Mouse (Mus musculus): Measurements from ENCODE around the gene Aktip. TPM values are rescaled to one million over a fixed set of nuclear protein-coding genes. Genes with fewer than 3 reads are reported as not detected.

The Aktip gene
- polyA plus RNA-seq, 1 experiment from 2014 or later: 96.4 TPM

DNA sequence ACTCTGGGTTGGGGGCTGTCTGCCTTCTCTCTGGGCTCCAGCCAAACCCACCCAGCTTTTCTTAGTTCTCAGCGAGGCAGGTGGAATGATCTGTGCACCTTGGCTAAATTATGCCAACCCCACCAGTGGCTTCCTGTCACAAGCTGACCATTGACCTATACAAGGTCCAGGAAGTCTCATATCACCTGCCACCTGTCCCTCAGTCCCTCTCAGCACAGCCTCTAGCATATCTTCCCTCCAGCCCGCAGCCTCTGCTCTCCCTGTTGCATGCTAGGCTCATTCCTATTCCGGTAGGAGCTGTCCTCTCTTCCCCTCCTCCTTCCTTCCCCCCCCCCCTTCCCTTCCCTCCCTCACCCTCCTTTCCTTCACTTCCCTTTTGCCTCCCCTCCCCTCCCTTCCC, 50.5 kb downstream of the Aktip start:
- Histone ChIP-seq H3K9ac (ENCODE audit: low read length) (no peak overlapping the region), H3K27me3 (ENCODE audit: control insufficient read depth, insufficient read depth, low read length) (no peaks in the 10 kb centered on the region), H3K4me2 (no peak overlapping the region), H3K27ac (ENCODE audit: low read depth, low read length) (no peak overlapping the region), H3K9me3 (ENCODE audit: control insufficient read depth, low read length) (no peaks in the 10 kb centered on the region), H3K36me3 (ENCODE audit: control insufficient read depth, insufficient read depth, low read length) (no peaks in the 10 kb centered on the region), H3K4me3 (ENCODE audit: low read depth, low read length) (no peak overlapping the region), H3K4me1 (ENCODE audit: control insufficient read depth, insufficient read depth, low read length) (no peaks in the 10 kb centered on the region)
- DNase-seq (ENCODE audit: low spot score, missing footprints) (no peak), ATAC-seq (ENCODE audit: low FRiP score) (no peak)
- 71% methylated on average over 3 of the region's 3 CpGs for WGBS

DNA sequence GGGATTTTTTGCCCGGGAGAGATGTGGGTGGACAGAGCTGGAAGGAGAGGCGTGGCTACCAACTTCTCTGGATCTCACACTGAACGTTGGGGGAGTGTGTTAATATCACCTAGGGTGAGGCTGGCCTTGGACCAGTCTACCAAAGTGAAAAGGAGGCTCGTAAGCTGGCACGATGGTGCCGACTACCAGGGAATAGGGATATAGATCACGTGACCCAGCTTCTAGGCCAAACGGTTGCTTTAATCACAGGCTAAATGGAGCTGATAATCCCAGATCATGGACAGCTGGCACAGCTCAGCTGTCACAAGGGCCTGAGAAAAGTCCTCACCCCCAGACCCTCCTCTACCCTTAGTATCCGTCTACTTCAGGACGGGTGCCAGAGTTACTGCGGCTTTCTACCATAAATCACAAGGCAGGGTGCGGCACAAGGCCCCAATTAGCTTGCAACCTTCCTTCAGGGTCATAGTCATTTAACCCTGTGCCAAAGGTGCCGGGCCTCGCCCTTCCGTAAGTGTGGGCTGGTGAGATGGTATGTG, 51.1 kb downstream of the Aktip start:
- no peak overlapping the region for H3K4me3 ChIP-seq (ENCODE audit: low read depth, low read length)
- DNase-seq (ENCODE audit: low spot score, missing footprints): no peak
- no peak overlapping the region for H3K4me2 ChIP-seq
- WGBS: 89% methylated on average over 15 of the region's 15 CpGs
- H3K4me1 ChIP-seq (ENCODE audit: control insufficient read depth, insufficient read depth, low read length): no peaks in the 10 kb centered on the region
- H3K9me3 ChIP-seq (ENCODE audit: control insufficient read depth, low read length): no peaks in the 10 kb centered on the region
- no peak overlapping the region for H3K9ac ChIP-seq (ENCODE audit: low read length)
- no peak for ATAC-seq (ENCODE audit: low FRiP score)
- H3K27me3 ChIP-seq (ENCODE audit: control insufficient read depth, insufficient read depth, low read length): no peaks in the 10 kb centered on the region
- H3K36me3 ChIP-seq (ENCODE audit: control insufficient read depth, insufficient read depth, low read length): no peaks in the 10 kb centered on the region
- no peak overlapping the region for H3K27ac ChIP-seq (ENCODE audit: low read depth, low read length)

DNA sequence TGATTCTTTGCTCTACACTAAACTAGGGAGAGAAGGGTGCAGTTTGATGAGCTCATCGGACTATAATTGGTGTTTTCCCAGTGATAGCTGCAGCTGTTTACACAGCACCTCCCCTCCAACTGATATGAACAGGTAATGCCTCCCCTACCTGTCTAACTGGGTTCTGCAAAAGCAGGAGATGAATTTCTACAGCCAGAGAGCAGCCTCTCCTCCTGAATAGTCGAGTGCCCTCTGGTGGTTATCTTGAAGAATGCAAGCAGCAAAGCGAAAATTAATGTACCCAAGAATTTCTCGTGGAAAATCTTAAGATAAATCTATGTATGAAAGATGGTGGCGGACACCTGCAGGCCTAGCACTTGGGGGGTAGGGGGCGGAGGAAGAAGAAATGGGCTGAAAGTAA, 52.1 kb downstream of the Aktip start:
- H3K9me3 ChIP-seq (ENCODE audit: control insufficient read depth, low read length): no peaks in the 10 kb centered on the region
- no peak overlapping the region for H3K9ac ChIP-seq (ENCODE audit: low read length)
- H3K27me3 ChIP-seq (ENCODE audit: control insufficient read depth, insufficient read depth, low read length): no peaks in the 10 kb centered on the region
- H3K27ac ChIP-seq (ENCODE audit: low read depth, low read length): no peak overlapping the region
- no peak overlapping the region for H3K4me2 ChIP-seq
- WGBS: 13% methylated on average over 6 of the region's 6 CpGs
- H3K4me3 ChIP-seq (ENCODE audit: low read depth, low read length): no peak overlapping the region
- no peaks in the 10 kb centered on the region for H3K36me3 ChIP-seq (ENCODE audit: control insufficient read depth, insufficient read depth, low read length)
- no peaks in the 10 kb centered on the region for H3K4me1 ChIP-seq (ENCODE audit: control insufficient read depth, insufficient read depth, low read length)
- peak; percentile 93 for DNase-seq (ENCODE audit: low spot score, missing footprints)
- ATAC-seq (ENCODE audit: low FRiP score): no peak

DNA sequence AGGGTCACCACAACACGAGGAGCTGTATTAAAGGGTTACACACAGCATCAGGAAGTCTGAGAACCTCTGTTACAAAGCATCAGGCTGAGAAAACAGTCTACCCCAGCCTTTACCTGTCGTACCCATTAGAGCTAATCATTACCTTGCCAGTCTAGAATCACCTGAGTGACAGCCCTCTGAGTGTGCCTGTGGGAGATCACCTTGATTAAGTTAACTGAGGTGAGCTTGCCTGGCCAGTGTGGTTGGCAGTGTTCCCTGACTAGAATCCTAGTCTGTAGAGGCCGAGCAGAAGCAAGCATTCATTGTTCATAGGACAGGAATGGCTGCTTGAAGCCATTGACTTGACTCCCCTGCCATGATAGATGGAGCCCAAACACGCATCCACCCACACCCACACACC, 58.9 kb downstream of the Aktip start:
- Histone ChIP-seq H3K9ac (ENCODE audit: low read length) (no peak overlapping the region), H3K4me3 (ENCODE audit: low read depth, low read length) (no peak overlapping the region), H3K4me2 (no peak overlapping the region), H3K36me3 (ENCODE audit: control insufficient read depth, insufficient read depth, low read length) (no peaks in the 10 kb centered on the region), H3K27me3 (ENCODE audit: control insufficient read depth, insufficient read depth, low read length) (no peaks in the 10 kb centered on the region), H3K4me1 (ENCODE audit: control insufficient read depth, insufficient read depth, low read length) (peaks cover 3% of the 10 kb centered on the region), H3K27ac (ENCODE audit: low read depth, low read length) (no peak overlapping the region), H3K9me3 (ENCODE audit: control insufficient read depth, low read length) (no peaks in the 10 kb centered on the region; the same call in 1 of the 2 replicates)
- no peak for DNase-seq (ENCODE audit: low spot score, missing footprints)
- WGBS: 87% methylated on average over 4 of the region's 4 CpGs
- ATAC-seq (ENCODE audit: low FRiP score): no peak

DNA sequence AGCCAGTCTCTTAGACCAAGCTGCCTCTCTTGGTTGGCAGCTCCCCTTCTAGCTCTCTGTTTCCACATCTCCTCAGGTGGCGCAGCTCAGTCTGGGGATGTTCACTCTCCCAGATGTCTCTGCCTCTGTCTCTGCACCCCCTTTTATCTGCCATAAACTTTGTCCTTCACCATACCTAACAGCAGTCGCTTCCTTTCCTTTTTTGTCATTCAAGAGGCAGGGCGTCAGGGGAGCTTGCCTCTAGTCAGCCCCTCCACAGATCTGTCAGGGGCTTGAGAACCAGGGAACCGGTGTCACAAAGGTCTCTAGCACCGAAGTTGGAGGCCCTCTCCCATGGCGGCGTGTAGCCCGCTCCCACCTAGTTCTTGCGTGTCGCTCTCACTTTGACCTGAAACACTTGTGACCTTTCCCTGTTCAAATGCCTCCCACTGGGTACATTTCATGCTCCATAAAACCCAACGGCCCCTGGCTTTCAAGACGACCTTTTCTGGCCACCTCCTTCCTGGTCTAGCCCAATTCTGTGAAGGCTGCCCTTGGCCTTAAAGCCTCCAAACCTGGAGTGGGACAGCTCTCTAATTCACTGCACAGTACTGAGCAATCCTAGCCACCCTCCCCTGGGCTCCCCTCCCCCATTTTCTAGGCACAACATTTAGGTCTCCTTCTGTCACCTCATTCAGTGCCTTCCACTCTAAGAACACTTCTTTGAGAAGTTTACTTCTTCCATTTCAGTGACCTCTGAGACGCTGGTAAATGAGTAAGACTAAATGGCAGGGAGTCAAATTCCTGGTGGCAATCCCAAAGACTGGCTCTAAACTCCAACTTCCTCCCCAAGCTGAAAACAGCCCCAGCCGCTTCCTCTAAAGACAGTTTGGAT, 64.2 kb downstream of the Aktip start:
- ATAC-seq (ENCODE audit: low FRiP score) (no peak), DNase-seq (ENCODE audit: low spot score, missing footprints) (no peak)
- Histone ChIP-seq H3K36me3 (ENCODE audit: control insufficient read depth, insufficient read depth, low read length) (no peaks in the 10 kb centered on the region), H3K4me1 (ENCODE audit: control insufficient read depth, insufficient read depth, low read length) (peaks cover 15% of the 10 kb centered on the region), H3K4me3 (ENCODE audit: low read depth, low read length) (no peak overlapping the region), H3K9me3 (ENCODE audit: control insufficient read depth, low read length) (no peaks in the 10 kb centered on the region), H3K9ac (ENCODE audit: low read length) (no peak overlapping the region), H3K27me3 (ENCODE audit: control insufficient read depth, insufficient read depth, low read length) (no peaks in the 10 kb centered on the region), H3K27ac (ENCODE audit: low read depth, low read length) (no peak overlapping the region), H3K4me2 (no peak overlapping the region)
- WGBS: 62% methylated on average over 14 of the region's 14 CpGs

DNA sequence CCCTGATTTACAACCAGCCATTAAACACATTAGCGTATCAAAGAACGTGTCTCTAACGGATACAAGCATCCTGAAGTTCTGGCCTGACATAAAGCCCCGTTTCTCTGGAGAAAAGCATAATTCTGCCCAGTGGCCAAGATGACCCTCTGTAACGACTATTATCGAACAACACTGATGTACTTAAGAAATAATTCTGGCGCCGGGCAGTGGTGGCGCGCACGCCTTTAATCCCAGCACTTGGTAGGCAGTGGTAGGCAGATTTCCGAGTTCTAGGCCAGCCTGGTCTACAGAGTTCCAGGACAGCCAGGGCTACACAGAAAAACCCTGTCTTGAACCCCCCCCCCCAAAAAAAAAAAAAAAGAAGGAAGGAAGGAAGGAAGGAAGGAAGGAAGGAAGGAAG, 65.1 kb downstream of the Aktip start:
- 0 out of 2 replicates have a peak overlapping the region, but pooled peaks have one; percentile 85 for H3K4me3 ChIP-seq (ENCODE audit: low read depth, low read length)
- 56% methylated on average over 12 of the region's 12 CpGs for WGBS
- peak overlapping the region; percentile 21; the same call in 1 of the 2 replicates for H3K9ac ChIP-seq (ENCODE audit: low read length)

DNA sequence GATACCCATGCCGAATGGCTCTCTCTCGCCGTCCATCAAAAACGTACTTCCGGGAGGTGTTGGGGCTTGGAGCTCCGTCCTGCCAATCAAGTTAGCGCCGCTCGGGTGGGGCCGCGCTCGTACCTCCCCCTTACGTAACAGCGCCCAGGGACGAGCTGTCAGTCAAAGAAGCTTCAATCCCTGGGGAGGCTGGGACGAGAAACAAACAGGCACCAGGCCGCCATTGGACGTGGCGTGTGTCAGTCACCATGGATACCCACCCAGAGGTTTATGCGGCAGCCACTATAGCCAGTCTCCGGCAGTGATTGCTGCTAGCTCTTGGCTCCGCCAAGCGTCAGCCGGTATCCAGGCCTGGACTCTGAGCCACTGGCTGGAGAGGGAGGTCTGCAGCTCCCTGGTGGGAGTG, 65.7 kb downstream of the Aktip start:
- peak overlapping the region; percentile 63; the same call in 1 of the 2 replicates for H3K27ac ChIP-seq (ENCODE audit: low read depth, low read length)
- H3K4me3 ChIP-seq (ENCODE audit: low read depth, low read length): peak overlapping the region; percentile 85
- H3K36me3 ChIP-seq (ENCODE audit: control insufficient read depth, insufficient read depth, low read length): no peaks in the 10 kb centered on the region; the same call in 1 of the 2 replicates
- peak overlapping the region; percentile 21; the same call in 1 of the 2 replicates for H3K9ac ChIP-seq (ENCODE audit: low read length)
- peak; percentile 99 for ATAC-seq (ENCODE audit: low FRiP score)
- WGBS: 0% methylated on average over 24 of the region's 24 CpGs
- peaks cover 15% of the 10 kb centered on the region for H3K4me1 ChIP-seq (ENCODE audit: control insufficient read depth, insufficient read depth, low read length)
- peak overlapping the region; percentile 31 for H3K4me2 ChIP-seq
- H3K9me3 ChIP-seq (ENCODE audit: control insufficient read depth, low read length): no peaks in the 10 kb centered on the region
- peak; percentile 99 for DNase-seq (ENCODE audit: low spot score, missing footprints)
- no peaks in the 10 kb centered on the region for H3K27me3 ChIP-seq (ENCODE audit: control insufficient read depth, insufficient read depth, low read length)

More for the DNA sequence above, 65.1 kb downstream of the Aktip start:
- Histone ChIP-seq H3K4me1 (ENCODE audit: control insufficient read depth, insufficient read depth, low read length) (peaks cover 15% of the 10 kb centered on the region), H3K27ac (ENCODE audit: low read depth, low read length) (peak overlapping the region; percentile 63), H3K36me3 (ENCODE audit: control insufficient read depth, insufficient read depth, low read length) (no peaks in the 10 kb centered on the region), H3K9me3 (ENCODE audit: control insufficient read depth, low read length) (no peaks in the 10 kb centered on the region), H3K27me3 (ENCODE audit: control insufficient read depth, insufficient read depth, low read length) (no peaks in the 10 kb centered on the region), H3K4me2 (peak overlapping the region; percentile 31)
- ATAC-seq (ENCODE audit: low FRiP score) (no peak), DNase-seq (ENCODE audit: low spot score, missing footprints) (no peak)

DNA sequence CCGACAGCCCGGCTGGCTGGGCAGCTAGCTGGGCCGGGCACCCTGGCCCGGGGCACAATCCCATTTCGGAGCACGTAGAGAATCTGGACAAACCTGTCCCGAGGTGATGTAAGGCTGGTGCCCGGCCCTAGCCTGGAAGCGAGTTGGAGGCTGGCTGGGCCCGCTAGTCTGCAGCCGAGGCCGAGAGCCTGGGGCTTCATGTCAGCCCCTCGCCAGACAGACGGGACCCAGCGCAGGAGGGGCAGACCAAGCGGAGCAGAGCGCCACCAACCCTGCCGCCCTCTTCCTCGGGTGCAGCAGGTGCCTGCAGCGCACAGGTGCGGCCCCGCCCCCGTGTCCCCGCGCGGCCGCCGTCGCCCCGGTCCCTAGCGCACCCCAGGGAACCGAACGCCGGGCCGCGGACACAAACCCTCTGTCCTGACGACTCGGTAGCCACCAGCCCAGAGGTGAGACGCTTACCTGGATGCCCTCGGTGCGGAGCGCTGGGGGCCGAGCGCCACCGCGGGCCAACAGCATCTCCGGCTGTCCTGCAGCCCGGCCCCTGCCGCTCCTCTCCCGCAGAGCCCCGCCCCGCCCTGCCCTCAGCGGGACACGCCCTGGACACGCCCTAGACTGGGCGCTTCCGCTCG, 66.2 kb downstream of the Aktip start:
- H3K27ac ChIP-seq (ENCODE audit: low read depth, low read length): 0 out of 2 replicates have a peak overlapping the region, but pooled peaks have one; percentile 17
- peak overlapping the region; percentile 72 for H3K4me2 ChIP-seq
- peak overlapping the region; percentile 85 for H3K4me3 ChIP-seq (ENCODE audit: low read depth, low read length)
- H3K27me3 ChIP-seq (ENCODE audit: control insufficient read depth, insufficient read depth, low read length): no peaks in the 10 kb centered on the region
- no peak; the same call in 1 of the 2 replicates for ATAC-seq (ENCODE audit: low FRiP score)
- no peaks in the 10 kb centered on the region; the same call in 1 of the 2 replicates for H3K36me3 ChIP-seq (ENCODE audit: control insufficient read depth, insufficient read depth, low read length)
- H3K9ac ChIP-seq (ENCODE audit: low read length): peak overlapping the region; percentile 86
- DNase-seq (ENCODE audit: low spot score, missing footprints): no peak
- peaks cover 15% of the 10 kb centered on the region for H3K4me1 ChIP-seq (ENCODE audit: control insufficient read depth, insufficient read depth, low read length)
- under 1% methylated on average over 42 of the region's 58 CpGs for WGBS
- no peaks in the 10 kb centered on the region for H3K9me3 ChIP-seq (ENCODE audit: control insufficient read depth, low read length)

DNA sequence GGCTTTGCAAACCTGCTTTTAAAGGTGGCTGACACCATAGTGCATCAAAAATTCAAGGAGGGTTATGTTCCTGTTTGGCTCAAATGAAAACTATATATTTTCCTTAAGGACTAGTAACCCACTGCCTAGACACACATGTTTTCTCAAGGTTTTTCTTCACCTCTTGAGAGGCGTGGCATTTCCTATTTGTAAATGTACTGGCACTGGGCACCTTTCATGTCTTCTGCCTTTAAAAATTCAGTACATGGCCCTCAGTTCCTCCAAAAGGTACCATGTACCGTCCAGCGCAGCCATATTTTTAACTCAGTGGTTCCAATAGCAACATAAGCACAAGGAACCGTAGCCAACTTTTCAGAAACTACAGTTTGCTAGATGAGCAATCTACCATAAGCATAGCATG, 67.0 kb downstream of the Aktip start:
- no peaks in the 10 kb centered on the region for H3K9me3 ChIP-seq (ENCODE audit: control insufficient read depth, low read length)
- peak overlapping the region; percentile 85 for H3K4me3 ChIP-seq (ENCODE audit: low read depth, low read length)
- WGBS: 83% methylated on average over 4 of the region's 4 CpGs
- no peak for DNase-seq (ENCODE audit: low spot score, missing footprints)
- no peaks in the 10 kb centered on the region for H3K27me3 ChIP-seq (ENCODE audit: control insufficient read depth, insufficient read depth, low read length)
- H3K9ac ChIP-seq (ENCODE audit: low read length): no peak overlapping the region
- H3K36me3 ChIP-seq (ENCODE audit: control insufficient read depth, insufficient read depth, low read length): peaks cover 2% of the 10 kb centered on the region; the same call in 1 of the 2 replicates
- H3K4me2 ChIP-seq: peak overlapping the region; percentile 72
- no peak for ATAC-seq (ENCODE audit: low FRiP score)
- no peak overlapping the region for H3K27ac ChIP-seq (ENCODE audit: low read depth, low read length)
- peaks cover 15% of the 10 kb centered on the region for H3K4me1 ChIP-seq (ENCODE audit: control insufficient read depth, insufficient read depth, low read length)
